Mouse (Mus musculus): ENCODE measurements around the gene March1. TPM values are rescaled to one million over a fixed set of nuclear protein-coding genes. Genes with fewer than 3 reads are reported as not detected.
"Not testable (repeated sequence)": the region's sequence is repeated elsewhere in the genome, so short reads cannot be mapped to it uniquely, and the experiment has no call there.

March1 gene
- total and polyA plus RNA-seq, 3 experiments, result 0.53 to 1.9 (median 1.2) TPM

- WGBS, result 37% methylated on average over 2 of the region's 2 CpGs
- intact Hi-C loops (cut with DNase I), result no loop called here
- no peak for TF ChIP-seq EP300 (IDR thresholded peaks at IDR 0.05; ENCODE audit: insufficient read depth, low read depth, low read length)
- no peak for TF ChIP-seq CTCF (IDR thresholded peaks at IDR 0.05)
- TF ChIP-seq POLR2A (IDR thresholded peaks at IDR 0.05; ENCODE audit: insufficient read depth, low read depth, low read length), result no peak
These were observed 795.4 kb downstream of the March1 start for GRCm38 (mm10) chr8:66413101-66413500.

DNA sequence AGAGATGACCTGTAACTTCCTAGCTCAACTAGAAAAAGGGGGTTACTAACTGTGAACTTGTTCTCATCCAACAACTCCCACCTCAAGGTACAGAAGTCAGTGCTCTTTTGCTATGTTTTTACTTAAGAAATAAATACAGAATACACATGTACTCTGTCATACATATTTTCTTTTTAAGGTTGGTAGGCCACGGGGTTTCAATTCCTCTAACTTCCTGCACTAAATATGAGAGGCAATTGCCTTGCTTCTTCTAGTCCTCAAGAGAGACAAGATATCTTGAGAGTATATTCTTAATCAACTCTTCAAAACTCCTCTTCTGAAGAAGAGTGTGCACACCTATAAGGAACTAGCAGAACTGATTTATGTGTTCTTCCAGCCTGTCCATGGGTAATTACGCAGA is 797.5 kb downstream of the March1 start:
- Histone ChIP-seq H3K4me3 (no peak overlapping the region), H3K79me2 (replicated peaks; ENCODE audit: control insufficient read depth, insufficient read depth, low read length) (no peaks in the 10 kb centered on the region), H3K36me3 (ENCODE audit: control insufficient read depth, insufficient read depth, low read length) (no peaks in the 10 kb centered on the region), H3K9ac (ENCODE audit: low read depth, low read length) (no peak overlapping the region), H3K27ac (no peak overlapping the region), H3K4me1 (ENCODE audit: control insufficient read depth, insufficient read depth, low read length) (no peaks in the 10 kb centered on the region), H3K27me3 (ENCODE audit: control insufficient read depth, insufficient read depth, low read length) (no peaks in the 10 kb centered on the region)
- DNase-seq, result no peak
- 71% methylated on average over 2 of the region's 2 CpGs for WGBS
- intact Hi-C loops (cut with DNase I), result no loop called here
- TF ChIP-seq CTCF (IDR thresholded peaks at IDR 0.05) (no peak), POLR2A (IDR thresholded peaks at IDR 0.05; ENCODE audit: insufficient read depth, low read depth, low read length) (no peak), EP300 (IDR thresholded peaks at IDR 0.05; ENCODE audit: insufficient read depth, low read depth, low read length) (no peak)

More at GRCm38 (mm10) chr8:66413101-66413500, 795.4 kb downstream of the March1 start:
- Histone ChIP-seq H3K27ac (no peak overlapping the region), H3K27me3 (ENCODE audit: control insufficient read depth, insufficient read depth, low read length) (no peaks in the 10 kb centered on the region), H3K36me3 (ENCODE audit: control insufficient read depth, insufficient read depth, low read length) (no peaks in the 10 kb centered on the region), H3K4me1 (ENCODE audit: control insufficient read depth, insufficient read depth, low read length) (no peaks in the 10 kb centered on the region), H3K4me3 (no peak overlapping the region), H3K9ac (ENCODE audit: low read depth, low read length) (no peak overlapping the region), H3K79me2 (replicated peaks; ENCODE audit: control insufficient read depth, insufficient read depth, low read length) (no peaks in the 10 kb centered on the region)
- DNase-seq, result no peak

DNA sequence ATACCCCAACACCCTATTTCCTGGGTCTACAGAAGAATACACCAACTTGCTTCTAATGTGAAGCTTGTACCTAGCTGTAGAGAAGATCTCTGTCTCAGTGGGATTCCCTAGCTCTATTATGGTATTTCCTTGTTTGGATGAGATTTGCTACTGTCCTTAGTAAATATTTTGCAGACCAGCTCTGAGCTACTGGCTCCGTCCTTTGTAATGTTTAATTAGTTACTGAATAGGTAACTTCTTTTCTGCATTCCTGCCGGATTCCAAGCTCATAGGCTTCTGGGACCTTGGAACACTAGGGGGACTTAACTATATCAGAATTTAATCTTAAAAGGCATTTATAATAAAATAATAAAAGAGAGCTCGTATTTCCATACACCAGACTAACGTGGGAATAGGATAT is 799.9 kb downstream of the March1 start:
- intact Hi-C loops (cut with DNase I); H3K4me3 ChIP-seq; H3K36me3 ChIP-seq (ENCODE audit: control insufficient read depth, insufficient read depth, low read length); H3K4me1 ChIP-seq (ENCODE audit: control insufficient read depth, insufficient read depth, low read length); H3K27ac ChIP-seq; H3K9ac ChIP-seq (ENCODE audit: low read depth, low read length); H3K79me2 ChIP-seq (replicated peaks; ENCODE audit: control insufficient read depth, insufficient read depth, low read length); H3K27me3 ChIP-seq (ENCODE audit: control insufficient read depth, insufficient read depth, low read length); DNase-seq: not testable (repeated sequence)
- 83% methylated on average over 4 of the region's 4 CpGs for WGBS

GRCm38 (mm10) chr8:66430639-66431038 is 812.9 kb downstream of the March1 start:
- intact Hi-C loops (cut with DNase I), result no loop called here
- WGBS, result 27% methylated on average over 2 of the region's 2 CpGs
- no peak for DNase-seq
- no peak overlapping the region for H3K9ac ChIP-seq (ENCODE audit: low read depth, low read length)
- TF ChIP-seq EP300 (IDR thresholded peaks at IDR 0.05; ENCODE audit: insufficient read depth, low read depth, low read length), result no peak
- no peak for TF ChIP-seq CTCF (IDR thresholded peaks at IDR 0.05)
- no peak for TF ChIP-seq POLR2A (IDR thresholded peaks at IDR 0.05; ENCODE audit: insufficient read depth, low read depth, low read length)
- no peaks in the 10 kb centered on the region for H3K79me2 ChIP-seq (replicated peaks; ENCODE audit: control insufficient read depth, insufficient read depth, low read length)
- no peaks in the 10 kb centered on the region for H3K36me3 ChIP-seq (ENCODE audit: control insufficient read depth, insufficient read depth, low read length)
- no peak overlapping the region for H3K27ac ChIP-seq
- H3K4me1 ChIP-seq (ENCODE audit: control insufficient read depth, insufficient read depth, low read length), result no peaks in the 10 kb centered on the region
- no peaks in the 10 kb centered on the region for H3K27me3 ChIP-seq (ENCODE audit: control insufficient read depth, insufficient read depth, low read length)
- no peak overlapping the region for H3K4me3 ChIP-seq

- no peak for DNase-seq
- no peaks in the 10 kb centered on the region for H3K79me2 ChIP-seq (replicated peaks; ENCODE audit: control insufficient read depth, insufficient read depth, low read length)
- H3K27ac ChIP-seq, result no peak overlapping the region
- no peaks in the 10 kb centered on the region for H3K36me3 ChIP-seq (ENCODE audit: control insufficient read depth, insufficient read depth, low read length)
- TF ChIP-seq EP300 (IDR thresholded peaks at IDR 0.05; ENCODE audit: insufficient read depth, low read depth, low read length) (no peak), CTCF (IDR thresholded peaks at IDR 0.05) (no peak), POLR2A (IDR thresholded peaks at IDR 0.05; ENCODE audit: insufficient read depth, low read depth, low read length) (no peak)
- no peaks in the 10 kb centered on the region; the same call in 1 of the 2 replicates for H3K4me1 ChIP-seq (ENCODE audit: control insufficient read depth, insufficient read depth, low read length)
- no peaks in the 10 kb centered on the region for H3K27me3 ChIP-seq (ENCODE audit: control insufficient read depth, insufficient read depth, low read length)
- H3K9ac ChIP-seq (ENCODE audit: low read depth, low read length), result no peak overlapping the region
- intact Hi-C loops (cut with DNase I), result no loop called here
- no peak overlapping the region for H3K4me3 ChIP-seq
These were observed 815.9 kb downstream of the March1 start for GRCm38 (mm10) chr8:66433577-66433976.

DNA sequence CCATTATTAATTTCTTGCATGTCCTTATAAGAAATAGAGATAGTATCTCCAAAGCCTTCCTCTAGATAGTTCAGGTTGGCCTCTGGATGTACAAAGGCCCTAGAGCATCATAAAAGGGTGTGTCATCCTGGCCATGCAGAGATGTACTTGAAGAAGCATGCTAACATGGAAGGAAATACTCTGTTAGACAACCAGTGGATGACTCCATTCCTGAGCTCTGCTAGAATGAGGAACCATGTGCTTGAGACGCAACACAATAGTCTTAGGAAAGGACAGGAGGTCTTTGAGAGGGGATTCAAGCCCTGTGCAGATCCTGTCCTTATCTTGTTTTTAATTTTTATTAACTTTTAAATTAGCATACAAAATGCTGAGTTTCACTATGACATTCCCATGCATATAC is 819.1 kb downstream of the March1 start:
- WGBS, result 89% methylated on average over 1 of the region's 1 CpGs
- no peak overlapping the region for H3K27ac ChIP-seq
- intact Hi-C loops (cut with DNase I), result no loop called here

More for the DNA sequence above, 819.1 kb downstream of the March1 start:
- H3K9ac ChIP-seq (ENCODE audit: low read depth, low read length), result no peak overlapping the region
- no peak overlapping the region for H3K4me3 ChIP-seq
- no peak for DNase-seq
- no peaks in the 10 kb centered on the region for H3K79me2 ChIP-seq (replicated peaks; ENCODE audit: control insufficient read depth, insufficient read depth, low read length)
- H3K27me3 ChIP-seq (ENCODE audit: control insufficient read depth, insufficient read depth, low read length), result no peaks in the 10 kb centered on the region
- no peak for TF ChIP-seq EP300 (IDR thresholded peaks at IDR 0.05; ENCODE audit: insufficient read depth, low read depth, low read length)
- TF ChIP-seq POLR2A (IDR thresholded peaks at IDR 0.05; ENCODE audit: insufficient read depth, low read depth, low read length), result no peak
- TF ChIP-seq CTCF (IDR thresholded peaks at IDR 0.05), result no peak
- H3K4me1 ChIP-seq (ENCODE audit: control insufficient read depth, insufficient read depth, low read length), result no peaks in the 10 kb centered on the region; the same call in 1 of the 2 replicates
- no peaks in the 10 kb centered on the region for H3K36me3 ChIP-seq (ENCODE audit: control insufficient read depth, insufficient read depth, low read length)

Measured in heart, adult 2 months (tissue).